Mouse (Mus musculus): ENCODE measurements around the gene Olfr527. TPM values are rescaled to one million over a fixed set of nuclear protein-coding genes. Genes with fewer than 3 reads are reported as not detected.

Gene Olfr527
- not detected in 2 replicates for polyA plus RNA-seq (2015; fragmentation: Nextera tagmentation; extraction: Ambion mirVana)

- no peak within 1 kb of the TSS for H3K9ac ChIP-seq
- H3K4me1 ChIP-seq, result no peaks in the 10 kb centered on the region
- H3K27ac ChIP-seq, result no peak within 1 kb of the TSS
- WGBS, result 60% methylated on average over 2 of the region's 2 CpGs
- no peak within 1 kb of the TSS for H3K4me3 ChIP-seq
- H3K27me3 ChIP-seq, result no peaks in the 10 kb centered on the region
- ATAC-seq (ENCODE audit: low FRiP score, low read depth), result no peak
- H3K9me3 ChIP-seq, result no peaks in the 10 kb centered on the region
- no peak within 1 kb of the TSS for H3K4me2 ChIP-seq (replicated peaks)
- H3K36me3 ChIP-seq, result no peaks in the 10 kb centered on the region
Observed at GRCm38 (mm10) chr7:140333717-140334116, at the start of gene Olfr527. Olfr527 (plus strand) TSS chr7:140334017.

GRCm38 (mm10) chr7:140295746-140296145 is 38.1 kb upstream of the Olfr527 start:
- Histone ChIP-seq H3K4me1 (no peaks in the 10 kb centered on the region), H3K27me3 (no peaks in the 10 kb centered on the region), H3K9me3 (no peaks in the 10 kb centered on the region), H3K36me3 (no peaks in the 10 kb centered on the region), H3K9ac (no peak overlapping the region), H3K4me2 (replicated peaks) (no peak overlapping the region), H3K4me3 (no peak overlapping the region), H3K27ac (no peak overlapping the region)
- WGBS, result 88% methylated on average over 9 of the region's 9 CpGs
- no peak for ATAC-seq (ENCODE audit: low FRiP score, low read depth)

- no peaks in the 10 kb centered on the region for H3K36me3 ChIP-seq
- no peak overlapping the region for H3K4me3 ChIP-seq
- H3K27me3 ChIP-seq, result no peaks in the 10 kb centered on the region
- WGBS, result 78% methylated on average over 6 of the region's 6 CpGs
- no peak for ATAC-seq (ENCODE audit: low FRiP score, low read depth)
- no peaks in the 10 kb centered on the region for H3K9me3 ChIP-seq
- no peak overlapping the region for H3K4me2 ChIP-seq (replicated peaks)
- H3K9ac ChIP-seq, result no peak overlapping the region
- no peaks in the 10 kb centered on the region for H3K4me1 ChIP-seq
- H3K27ac ChIP-seq, result no peak overlapping the region
Observed at GRCm38 (mm10) chr7:140296876-140297275, 36.9 kb upstream of the Olfr527 start.

GRCm38 (mm10) chr7:140299416-140299815 is 34.4 kb upstream of the Olfr527 start:
- H3K36me3 ChIP-seq, result no peaks in the 10 kb centered on the region
- no peak overlapping the region for H3K27ac ChIP-seq
- ATAC-seq (ENCODE audit: low FRiP score, low read depth), result no peak
- H3K27me3 ChIP-seq, result no peaks in the 10 kb centered on the region
- no peak overlapping the region for H3K4me3 ChIP-seq
- H3K9me3 ChIP-seq, result no peaks in the 10 kb centered on the region
- H3K4me1 ChIP-seq, result no peaks in the 10 kb centered on the region
- no peak overlapping the region for H3K9ac ChIP-seq
- H3K4me2 ChIP-seq (replicated peaks), result no peak overlapping the region
- 83% methylated on average over 3 of the region's 3 CpGs for WGBS

GRCm38 (mm10) chr7:140319861-140320385 is 13.9 kb upstream of the Olfr527 start:
- Histone ChIP-seq H3K36me3 (no peaks in the 10 kb centered on the region), H3K27me3 (no peaks in the 10 kb centered on the region), H3K9me3 (no peaks in the 10 kb centered on the region), H3K4me1 (no peaks in the 10 kb centered on the region), H3K4me2 (replicated peaks) (no peak overlapping the region), H3K4me3 (no peak overlapping the region), H3K27ac (no peak overlapping the region), H3K9ac (no peak overlapping the region)
- WGBS, result 82% methylated on average over 3 of the region's 3 CpGs
- no peak for ATAC-seq (ENCODE audit: low FRiP score, low read depth)

GRCm38 (mm10) chr7:140320558-140320957 is 13.3 kb upstream of the Olfr527 start, which contains the start of gene Olfr525:
Olfr525 (plus strand) TSS chr7:140320858.
- no peak within 1 kb of the TSS for H3K4me3 ChIP-seq
- no peak within 1 kb of the TSS for H3K27ac ChIP-seq
- ATAC-seq (ENCODE audit: low FRiP score, low read depth), result no peak
- H3K9ac ChIP-seq, result no peak within 1 kb of the TSS
- H3K36me3 ChIP-seq, result no peaks in the 10 kb centered on the region
- no peaks in the 10 kb centered on the region for H3K27me3 ChIP-seq
- H3K4me1 ChIP-seq, result no peaks in the 10 kb centered on the region
- H3K9me3 ChIP-seq, result no peaks in the 10 kb centered on the region
- H3K4me2 ChIP-seq (replicated peaks), result no peak within 1 kb of the TSS
- 56% methylated on average over 1 of the region's 1 CpGs for WGBS

- H3K27ac ChIP-seq, result no peak overlapping the region
- no peak for ATAC-seq (ENCODE audit: low FRiP score, low read depth)
- no peaks in the 10 kb centered on the region for H3K36me3 ChIP-seq
- no peaks in the 10 kb centered on the region for H3K4me1 ChIP-seq
- no peak overlapping the region for H3K4me2 ChIP-seq (replicated peaks)
- H3K27me3 ChIP-seq, result no peaks in the 10 kb centered on the region
- H3K9me3 ChIP-seq, result no peaks in the 10 kb centered on the region
- no peak overlapping the region for H3K4me3 ChIP-seq
- H3K9ac ChIP-seq, result no peak overlapping the region
Observed at GRCm38 (mm10) chr7:140321135-140321534, 12.7 kb upstream of the Olfr527 start.

GRCm38 (mm10) chr7:140329766-140330304 is 4.0 kb upstream of the Olfr527 start:
- 56% methylated on average over 1 of the region's 1 CpGs for WGBS
- Histone ChIP-seq H3K4me3 (no peak overlapping the region), H3K9me3 (no peaks in the 10 kb centered on the region), H3K36me3 (no peaks in the 10 kb centered on the region), H3K27ac (no peak overlapping the region), H3K4me2 (replicated peaks) (no peak overlapping the region), H3K9ac (no peak overlapping the region), H3K27me3 (no peaks in the 10 kb centered on the region), H3K4me1 (no peaks in the 10 kb centered on the region)
- ATAC-seq (ENCODE audit: low FRiP score, low read depth), result no peak

- H3K4me2 ChIP-seq (replicated peaks), result no peak within 1 kb of the TSS
- H3K27ac ChIP-seq, result no peak within 1 kb of the TSS
- no peak within 1 kb of the TSS for H3K4me3 ChIP-seq
- ATAC-seq (ENCODE audit: low FRiP score, low read depth), result no peak
- no peaks in the 10 kb centered on the region for H3K27me3 ChIP-seq
- no peak within 1 kb of the TSS for H3K9ac ChIP-seq
- no peaks in the 10 kb centered on the region for H3K36me3 ChIP-seq
- no peaks in the 10 kb centered on the region for H3K4me1 ChIP-seq
- H3K9me3 ChIP-seq, result no peaks in the 10 kb centered on the region
- 60% methylated on average over 3 of the region's 3 CpGs for WGBS
Observed at GRCm38 (mm10) chr7:140361571-140361970, 27.8 kb downstream of the Olfr527 start, which contains the start of gene Olfr60. Olfr60 (minus strand) TSS chr7:140361671.

GRCm38 (mm10) chr7:140374300-140374699 is 40.5 kb downstream of the Olfr527 start:
- ATAC-seq (ENCODE audit: low FRiP score, low read depth), result no peak
- H3K4me2 ChIP-seq (replicated peaks), result no peak overlapping the region
- H3K9me3 ChIP-seq, result no peaks in the 10 kb centered on the region
- H3K4me1 ChIP-seq, result no peaks in the 10 kb centered on the region
- H3K27ac ChIP-seq, result no peak overlapping the region
- H3K27me3 ChIP-seq, result no peaks in the 10 kb centered on the region
- H3K9ac ChIP-seq, result no peak overlapping the region
- H3K4me3 ChIP-seq, result no peak overlapping the region
- H3K36me3 ChIP-seq, result no peaks in the 10 kb centered on the region
- 66% methylated on average over 4 of the region's 4 CpGs for WGBS

- WGBS, result 17% methylated on average over 1 of the region's 1 CpGs
Observed at GRCm38 (mm10) chr7:140376231-140376630, 42.4 kb downstream of the Olfr527 start, which contains the start of gene Olfr530. Olfr530 (minus strand) TSS chr7:140376331.

GRCm38 (mm10) chr7:140376911-140377310 is 43.1 kb downstream of the Olfr527 start:
- no peak overlapping the region for H3K4me3 ChIP-seq
- H3K27ac ChIP-seq, result no peak overlapping the region
- H3K4me1 ChIP-seq, result no peaks in the 10 kb centered on the region
- no peaks in the 10 kb centered on the region for H3K9me3 ChIP-seq
- ATAC-seq (ENCODE audit: low FRiP score, low read depth), result no peak
- WGBS, result 98% methylated on average over 2 of the region's 2 CpGs
- no peaks in the 10 kb centered on the region for H3K36me3 ChIP-seq
- no peaks in the 10 kb centered on the region for H3K27me3 ChIP-seq
- no peak overlapping the region for H3K9ac ChIP-seq
- no peak overlapping the region for H3K4me2 ChIP-seq (replicated peaks)

More at GRCm38 (mm10) chr7:140376231-140376630, 42.4 kb downstream of the Olfr527 start, which contains the start of gene Olfr530:
- no peak within 1 kb of the TSS for H3K9ac ChIP-seq
- no peaks in the 10 kb centered on the region for H3K36me3 ChIP-seq
- no peaks in the 10 kb centered on the region for H3K9me3 ChIP-seq
- H3K27ac ChIP-seq, result no peak within 1 kb of the TSS
- no peak within 1 kb of the TSS for H3K4me2 ChIP-seq (replicated peaks)
- no peak for ATAC-seq (ENCODE audit: low FRiP score, low read depth)
- H3K4me1 ChIP-seq, result no peaks in the 10 kb centered on the region
- no peaks in the 10 kb centered on the region for H3K27me3 ChIP-seq
- no peak within 1 kb of the TSS for H3K4me3 ChIP-seq
